Mouse (Mus musculus) CD4-positive, CD25-positive, alpha-beta regulatory T cell, adult 4 months (primary cell): ENCODE data around the gene Adipor2. TPM values are rescaled to one million over a fixed set of nuclear protein-coding genes. Genes with fewer than 3 reads are reported as not detected.

ENCODE experiments used
- ATAC-seq: one replicate; pipeline ENCODE4 v1.8.0; 2017
- polyA plus RNA-seq, 2 experiments: library from polyadenylated mRNA; unstranded; fragments of 100-300 nt; shearing (Covaris generic); gene quantifications; one replicate each; pipeline ENCODE4 v1.2.1; 2017

Gene Adipor2
- polyA plus RNA-seq, 2 experiments from 2014 or later, result 7.7 to 10.3 TPM

DNA sequence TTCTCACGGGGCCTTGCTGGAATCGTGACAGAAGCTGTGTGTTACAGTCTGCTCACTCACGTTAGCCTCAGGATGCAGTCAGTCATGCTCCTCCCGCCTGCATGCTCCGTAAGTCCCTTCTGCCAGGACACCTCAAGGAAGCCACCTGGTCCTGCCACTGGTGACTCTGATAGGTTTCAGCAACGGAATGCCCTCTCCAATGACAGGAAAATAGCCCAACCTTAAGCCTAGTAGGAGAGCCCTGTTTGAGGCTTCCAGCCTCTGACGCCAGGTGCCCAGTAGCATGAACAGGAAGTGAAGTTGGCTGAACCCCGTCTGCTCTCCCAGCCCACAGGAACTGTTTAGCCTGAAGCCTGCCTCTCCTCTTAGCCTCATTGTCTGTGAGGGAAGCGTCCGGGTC is 71.2 kb downstream of the Adipor2 start:
- peak; percentile 30 for ATAC-seq

DNA sequence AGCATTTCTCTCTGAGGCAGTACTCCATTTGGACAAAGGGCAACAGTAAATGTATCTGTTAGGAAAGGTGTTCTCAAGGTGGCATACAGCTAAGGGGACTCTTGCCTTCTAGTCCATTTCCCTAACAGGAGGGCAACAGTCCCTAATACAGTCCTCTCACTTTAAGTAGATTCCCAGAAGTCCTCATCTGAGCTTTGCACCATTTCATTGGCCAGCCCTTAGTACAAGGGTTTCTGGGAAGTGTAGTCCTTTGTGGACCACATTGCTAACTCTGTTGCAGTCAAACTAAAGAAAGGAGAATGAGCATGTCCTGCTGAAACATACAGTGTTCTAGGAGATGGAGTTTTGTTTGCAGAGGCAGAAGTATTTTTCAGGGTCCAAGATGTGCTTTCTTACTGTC is 76.1 kb downstream of the Adipor2 start:
- peak; percentile 68 for ATAC-seq

DNA sequence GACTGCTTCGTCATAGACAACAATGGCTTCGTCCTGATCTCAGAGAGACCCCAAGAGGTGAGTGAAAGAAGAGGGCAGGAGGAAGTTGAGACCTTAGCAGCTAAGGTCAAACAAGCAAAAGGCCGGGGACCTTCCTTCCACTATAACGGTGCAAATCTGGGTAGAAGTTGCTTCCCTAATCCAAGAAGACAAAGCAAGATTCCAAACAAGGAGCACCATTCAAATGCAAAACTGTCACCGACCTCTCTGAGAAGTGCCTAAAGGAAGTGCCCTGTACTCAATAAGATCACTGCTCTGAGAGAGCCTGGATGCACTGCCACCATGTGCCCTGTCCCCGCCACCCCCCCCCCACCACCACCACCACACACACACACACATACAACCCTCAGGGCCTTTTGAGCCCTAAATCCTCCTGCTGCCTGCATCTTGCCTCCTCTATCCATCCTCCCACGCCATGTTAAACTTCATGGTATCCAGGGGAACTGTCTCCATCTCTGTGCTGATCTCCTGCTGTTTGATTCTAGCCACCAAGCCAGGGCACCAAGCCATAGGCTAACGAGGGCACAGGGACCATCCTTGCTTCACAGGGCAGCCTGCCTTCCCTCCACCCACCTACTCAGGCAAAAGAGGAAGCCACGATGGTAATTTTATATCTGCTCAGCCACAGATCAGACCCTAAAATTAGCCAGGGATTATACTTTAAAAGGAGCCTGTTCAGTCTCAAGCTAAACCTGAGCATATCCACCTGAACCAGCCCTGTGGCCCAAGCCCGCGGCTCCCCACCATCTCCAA is 79.2 kb downstream of the Adipor2 start:
- ATAC-seq, result no peak

DNA sequence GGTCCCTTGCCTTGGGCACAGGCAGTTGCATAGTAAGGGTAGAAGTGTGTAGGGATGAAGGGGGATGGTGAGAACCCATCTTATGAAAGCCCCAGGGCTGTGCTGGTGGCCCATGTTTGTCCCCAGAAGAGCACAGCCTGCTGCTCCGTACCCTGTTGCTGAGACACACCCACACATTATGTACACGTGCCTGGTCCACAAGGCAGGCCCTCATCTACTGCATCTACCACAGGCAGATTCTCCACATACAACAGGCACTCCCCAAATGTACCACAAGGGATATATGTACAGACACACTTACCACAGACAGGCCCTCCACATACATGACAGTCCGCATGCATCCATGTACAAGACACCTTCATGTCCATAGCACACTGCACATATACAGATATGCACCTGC is 80.2 kb downstream of the Adipor2 start:
- ATAC-seq, result no peak

DNA sequence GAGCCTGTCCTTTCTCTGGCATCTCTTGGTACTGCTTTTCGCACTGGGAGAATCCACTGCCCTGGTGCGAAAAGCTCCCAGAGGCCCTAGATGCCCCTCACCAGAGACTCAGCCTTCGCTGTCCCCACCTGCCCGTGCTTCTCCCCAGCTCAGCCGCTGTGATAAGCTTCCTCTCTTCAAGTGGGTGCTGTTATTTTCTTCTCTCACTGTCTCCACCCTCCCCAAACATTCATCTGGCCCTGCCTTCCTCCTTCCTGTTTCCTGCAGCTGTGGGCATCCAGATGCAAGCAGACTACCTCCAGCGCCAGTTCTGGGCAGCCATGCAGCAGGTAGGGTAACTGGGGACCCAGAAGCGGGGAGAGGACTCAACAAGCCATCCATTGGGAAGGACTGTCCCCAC is 81.4 kb downstream of the Adipor2 start:
- ATAC-seq, result peak; percentile 95

DNA sequence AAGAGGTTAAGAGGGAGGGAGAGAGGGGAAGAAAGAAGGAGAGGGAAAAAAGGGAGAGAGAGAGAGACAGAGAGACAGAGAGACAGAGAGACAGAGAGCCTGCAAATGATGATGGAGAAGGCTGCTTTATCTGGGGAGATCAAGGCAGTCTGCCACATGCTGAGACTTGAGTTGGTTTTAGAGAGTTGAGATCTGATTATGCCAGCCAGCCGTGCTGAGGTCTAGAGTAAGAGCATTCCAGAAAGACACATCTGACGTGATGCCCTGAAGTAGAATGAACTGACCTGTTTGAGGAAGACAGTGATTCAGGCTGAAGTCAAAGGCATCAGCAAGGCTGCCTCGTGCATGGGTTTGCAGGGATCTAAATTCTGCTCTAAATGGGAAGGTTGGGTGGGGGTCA is 83.7 kb downstream of the Adipor2 start:
- no peak for ATAC-seq

DNA sequence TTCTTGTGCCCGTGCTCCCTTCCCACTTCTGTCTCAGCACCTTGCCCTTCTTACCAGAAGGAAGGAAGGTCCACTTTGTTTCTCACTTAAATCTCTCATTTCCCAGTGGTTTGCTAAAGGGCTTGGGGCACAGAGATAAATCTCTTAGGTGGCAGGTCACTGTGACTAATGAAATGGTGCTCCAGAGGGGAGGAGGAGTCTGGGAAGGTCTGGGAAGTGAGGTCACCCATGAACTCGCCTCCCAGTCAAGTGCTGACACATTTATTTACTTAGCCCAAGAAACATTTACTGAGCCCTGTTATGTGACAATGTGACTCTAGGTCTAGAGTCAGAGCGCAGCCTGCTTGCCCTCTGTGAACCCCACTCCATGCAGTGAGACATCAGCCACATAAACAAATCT is 84.3 kb downstream of the Adipor2 start:
- no peak for ATAC-seq

DNA sequence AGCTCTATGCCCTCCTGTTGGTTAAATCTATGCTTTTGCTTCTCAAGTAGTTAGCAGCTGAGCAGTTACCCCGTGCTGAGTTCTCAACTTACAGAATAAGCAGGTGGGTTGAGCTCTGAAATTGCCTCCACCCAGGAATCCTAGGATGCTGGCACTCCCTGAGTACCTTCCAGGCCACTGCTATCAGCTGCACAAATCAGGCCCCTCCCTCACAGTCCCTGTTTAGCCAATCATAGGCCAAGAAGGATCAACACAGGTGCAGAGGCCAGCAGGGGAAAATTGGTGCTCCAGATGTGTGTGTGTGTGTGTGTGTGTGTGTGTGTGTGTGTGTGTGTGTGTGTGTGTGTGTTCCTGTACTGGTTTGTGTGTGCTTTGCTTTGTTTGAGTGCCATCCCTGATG is 85.4 kb downstream of the Adipor2 start:
- no peak for ATAC-seq

DNA sequence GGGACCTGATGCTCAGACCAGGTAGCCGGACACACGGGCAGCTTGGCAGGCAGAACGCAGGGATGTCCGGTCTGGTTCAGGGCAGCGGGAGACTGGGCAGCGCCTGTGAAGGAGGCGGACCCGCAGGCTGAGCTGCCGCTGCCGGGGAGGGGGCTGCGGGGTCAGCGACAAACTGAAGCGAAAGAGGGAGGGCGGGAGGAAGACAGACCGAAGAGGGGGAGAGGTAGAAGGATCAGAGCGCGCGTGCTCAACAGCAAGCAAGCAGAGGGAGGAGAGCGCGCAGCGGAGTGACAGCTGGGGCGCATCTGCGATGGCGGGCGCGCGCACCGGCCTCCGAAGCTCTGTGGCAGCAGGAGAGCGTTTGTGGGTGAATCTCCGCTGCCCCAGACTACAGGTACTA is 87.0 kb downstream of the Adipor2 start, which contains the start of gene Lrtm2:
Gene Lrtm2, minus strand, starts transcription at position 261 of the 400 bp plus-strand sequence.
- no peak for ATAC-seq

DNA sequence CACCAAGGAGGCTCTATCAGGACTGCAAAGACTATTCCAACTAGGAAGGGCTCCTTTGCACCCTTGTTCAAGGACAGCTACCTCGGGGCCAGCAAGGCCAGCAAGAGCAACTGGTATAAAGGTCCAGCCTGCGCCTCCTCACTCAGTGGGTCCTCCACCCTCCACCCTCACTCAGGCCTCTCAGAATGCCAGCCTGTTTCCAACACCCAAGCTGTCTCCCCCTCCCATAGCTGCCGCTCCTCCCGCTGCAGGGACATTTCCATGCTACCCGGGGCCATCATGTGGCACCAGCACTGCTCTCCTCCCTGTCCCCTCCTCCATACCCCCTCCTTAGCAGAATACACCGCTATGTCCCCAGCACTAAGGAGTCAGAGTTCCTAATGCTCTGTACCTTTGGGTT is 87.6 kb downstream of the Adipor2 start:
- ATAC-seq, result no peak

DNA sequence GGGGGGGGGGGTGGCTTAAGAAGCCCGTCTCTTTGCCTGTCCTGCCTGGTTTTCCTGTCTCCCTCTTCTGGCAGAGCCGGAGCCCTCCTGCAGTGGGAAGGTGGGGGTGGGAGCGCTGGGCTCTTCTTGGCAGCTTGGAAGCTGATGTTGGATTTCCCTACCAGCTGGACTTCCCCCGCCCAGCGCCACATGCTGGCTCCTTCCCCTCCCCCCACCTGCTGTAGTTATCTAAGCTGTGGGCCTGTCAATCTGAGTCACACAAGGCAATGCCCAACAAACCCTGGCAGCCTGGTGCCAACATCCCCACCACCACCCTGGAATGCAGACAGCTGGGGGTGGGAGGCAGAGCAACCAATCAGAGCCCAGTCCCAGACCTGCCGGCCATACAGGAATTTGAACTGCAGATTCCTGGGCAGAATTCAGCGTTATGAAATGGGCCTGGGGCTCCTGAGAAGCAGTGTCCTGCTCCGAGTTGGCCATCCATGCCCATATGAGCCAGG is 88.2 kb downstream of the Adipor2 start:
- no peak for ATAC-seq

DNA sequence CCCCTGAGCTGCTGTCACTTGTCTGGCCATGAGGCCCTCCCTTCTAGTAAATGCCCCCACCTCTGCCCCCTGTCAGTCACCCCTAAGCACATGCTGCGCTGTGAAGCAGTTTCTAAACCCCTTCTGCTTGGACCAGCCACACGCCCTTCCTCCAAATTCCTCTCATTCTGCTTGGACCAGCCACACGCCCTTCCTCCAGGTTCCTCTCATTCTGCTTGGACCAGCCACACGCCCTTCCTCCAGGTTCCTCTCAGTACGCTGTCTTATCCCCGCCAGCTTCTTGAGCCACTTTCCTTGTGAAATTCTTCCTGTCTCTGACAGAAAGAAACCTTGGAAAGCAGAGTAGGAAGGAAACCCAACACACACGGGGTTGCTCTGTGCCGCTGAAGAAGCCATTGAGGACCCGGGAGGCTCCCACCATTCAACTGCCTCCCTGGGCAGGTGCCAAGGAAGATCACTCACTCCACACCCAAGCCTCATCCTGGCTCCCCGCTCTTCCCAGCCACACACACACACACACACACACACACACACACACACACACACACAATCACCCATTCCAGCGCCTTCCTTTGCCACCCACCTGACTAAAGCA is 88.9 kb downstream of the Adipor2 start:
- ATAC-seq, result no peak

DNA sequence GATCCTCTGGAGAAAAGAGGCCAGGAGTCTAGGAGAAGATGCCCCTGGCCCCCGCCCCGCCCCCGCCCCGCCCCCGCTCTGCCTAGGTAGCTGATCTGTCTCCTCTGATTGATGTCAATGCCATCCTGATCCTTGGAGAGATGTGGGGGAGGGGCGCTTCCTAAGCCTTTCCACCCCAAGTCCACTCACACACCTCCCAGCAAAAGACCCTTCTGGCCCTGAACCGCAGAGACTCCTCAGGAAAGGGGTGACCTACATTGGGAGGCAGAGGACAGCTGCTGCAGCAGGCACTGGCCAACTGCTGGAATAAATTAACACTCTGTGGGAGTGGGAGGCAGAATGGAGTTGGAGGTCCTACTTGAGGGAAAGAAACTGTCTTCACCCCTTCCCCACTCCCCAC is 91.0 kb downstream of the Adipor2 start:
- ATAC-seq, result no peak

DNA sequence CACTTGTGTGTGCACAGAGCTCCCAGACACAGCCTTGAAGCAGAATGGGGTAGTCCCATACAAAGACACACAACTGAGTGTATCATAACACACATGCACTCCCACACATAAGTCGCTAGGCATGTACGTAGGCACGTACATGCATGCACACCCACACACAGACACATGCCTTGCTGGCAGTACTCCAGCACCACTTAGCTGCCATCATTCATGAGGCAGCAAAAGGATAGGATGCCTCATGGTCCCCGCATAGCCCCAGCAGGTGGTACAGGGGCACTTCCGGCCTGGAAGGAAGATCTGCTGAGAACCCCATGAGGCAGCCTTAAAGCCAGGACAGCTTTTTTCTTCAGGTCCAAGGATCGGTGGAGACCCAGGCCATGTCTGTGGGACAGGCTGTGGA is 91.5 kb downstream of the Adipor2 start:
- ATAC-seq, result no peak

DNA sequence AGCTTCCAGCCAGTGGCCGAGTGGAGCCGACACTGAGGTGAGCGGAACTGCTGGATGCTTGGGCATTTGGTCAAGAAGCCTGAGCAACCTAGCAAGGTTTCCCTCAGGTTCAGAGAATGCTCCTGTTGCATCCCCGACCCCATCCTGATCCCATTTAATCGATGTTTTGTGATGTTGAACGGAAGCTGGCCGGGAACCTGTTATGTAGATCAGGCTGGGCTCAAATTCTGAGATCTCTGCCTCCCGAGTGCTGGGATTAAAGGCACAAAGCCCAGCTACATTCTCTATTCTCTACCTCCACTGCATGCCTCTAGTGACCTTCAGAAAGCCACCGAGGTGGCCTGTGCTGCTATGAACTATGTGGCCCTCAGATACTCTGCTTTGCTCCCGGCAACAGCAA is 92.7 kb downstream of the Adipor2 start:
- ATAC-seq, result no peak

DNA sequence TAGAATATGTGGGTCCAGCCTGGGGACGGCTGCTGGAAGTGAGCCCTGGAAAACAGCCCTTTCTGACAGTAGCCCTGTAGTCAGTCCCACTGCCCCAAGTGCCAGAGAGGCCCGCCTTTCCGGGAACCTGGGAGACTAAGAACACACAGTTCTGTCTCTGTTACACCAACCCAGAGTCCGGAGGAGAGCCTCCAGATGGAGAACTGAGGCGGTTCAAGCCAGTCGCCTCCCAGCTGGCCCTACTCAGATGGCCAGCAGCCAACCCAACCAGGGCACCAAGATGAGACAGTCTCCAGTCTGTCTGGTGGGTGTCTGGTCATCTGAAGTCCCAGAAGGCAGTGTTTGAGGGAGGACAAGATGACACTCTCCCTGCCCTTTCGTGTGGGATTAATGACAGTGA is 95.8 kb downstream of the Adipor2 start:
- no peak for ATAC-seq

DNA sequence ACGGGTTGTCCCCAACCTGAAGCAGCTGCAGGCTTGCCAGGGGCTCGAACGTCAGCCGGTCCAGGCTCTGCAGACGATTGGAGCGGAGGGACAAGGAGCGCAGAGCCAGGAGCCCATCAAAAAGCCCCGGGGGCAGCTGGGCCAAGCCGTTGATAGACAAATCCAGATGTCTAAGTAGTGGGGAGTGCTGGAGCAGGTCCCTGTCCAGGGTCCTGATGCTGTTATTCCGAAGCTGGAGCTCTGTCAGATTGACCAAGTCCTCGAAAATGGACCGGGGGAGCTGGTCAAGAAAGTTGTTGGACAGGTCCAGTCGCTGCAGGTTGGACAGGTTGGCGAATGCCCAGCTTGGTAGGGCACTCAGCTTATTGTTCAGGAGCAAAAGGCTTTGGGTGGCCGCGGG is 97.0 kb downstream of the Adipor2 start:
- no peak for ATAC-seq

DNA sequence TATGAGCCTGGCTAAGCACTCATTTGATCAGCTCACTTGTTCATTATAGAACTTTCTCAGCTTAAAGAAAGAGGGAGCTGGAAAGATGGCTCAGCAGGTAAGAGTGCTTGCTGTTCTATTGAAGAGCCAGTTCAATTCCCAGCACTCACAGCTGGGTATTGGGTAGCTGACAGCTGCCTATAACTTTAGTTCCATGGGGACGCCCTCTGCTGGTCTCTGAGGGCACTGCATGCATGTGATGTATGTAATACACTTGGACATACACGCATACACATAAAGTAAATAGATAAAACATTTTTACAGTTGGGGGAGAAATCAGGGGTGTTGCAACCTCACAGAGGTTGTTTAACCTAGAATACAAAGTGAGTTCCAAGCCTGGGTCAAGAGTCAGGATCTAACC is 98.1 kb downstream of the Adipor2 start:
- no peak for ATAC-seq

DNA sequence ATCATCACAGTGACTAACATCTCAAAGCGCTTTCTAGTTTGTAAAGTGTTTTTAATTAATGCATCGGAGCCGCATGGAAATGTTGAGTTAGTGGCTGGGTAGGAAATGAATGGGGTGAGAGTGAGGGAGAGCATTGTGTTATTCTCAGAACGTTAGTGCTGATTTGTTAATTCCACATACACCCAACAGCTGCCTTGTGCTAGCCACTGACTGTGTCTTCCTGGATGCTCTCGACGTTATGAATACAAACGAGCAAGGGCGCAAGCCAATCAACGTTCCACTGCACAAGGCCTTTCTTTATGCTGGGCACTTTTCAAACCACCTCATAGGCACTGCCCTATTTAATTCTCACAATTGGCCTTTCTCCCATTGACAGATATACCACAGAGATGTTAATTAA is 98.8 kb downstream of the Adipor2 start:
- no peak for ATAC-seq

DNA sequence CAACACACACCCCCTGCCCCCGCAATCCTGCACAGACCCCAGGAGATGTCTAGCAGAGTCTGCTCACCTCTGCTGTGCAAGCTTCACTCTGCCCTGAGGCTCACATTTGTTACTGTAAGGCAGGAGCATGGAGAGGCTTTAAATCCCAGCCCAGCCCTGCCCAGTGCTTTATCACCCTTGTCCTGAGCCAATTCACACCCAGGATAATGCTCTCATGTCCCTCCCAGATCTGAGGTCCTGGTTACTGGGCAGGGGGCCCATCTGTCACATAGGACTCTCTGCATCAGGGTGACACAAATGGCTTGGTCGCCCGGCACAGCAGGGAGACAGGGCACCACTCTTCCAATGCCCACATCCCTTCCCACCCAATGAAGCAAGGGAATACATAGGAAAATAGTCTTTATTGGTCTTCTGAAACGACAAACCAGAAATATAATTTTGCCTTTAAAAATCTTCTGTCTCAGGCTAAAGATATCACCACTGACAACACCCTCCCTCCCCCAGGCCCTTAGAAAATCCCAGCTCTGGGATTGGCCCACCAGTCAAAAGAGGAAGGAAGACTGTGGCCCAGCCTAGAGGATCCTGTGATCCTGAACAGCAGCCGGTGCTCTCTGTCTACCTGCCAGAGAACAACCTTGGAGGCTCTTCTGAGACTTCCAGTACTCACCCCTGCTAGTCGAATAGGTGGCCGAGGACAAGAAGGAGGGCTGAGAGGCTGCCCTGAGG is 102.6 kb downstream of the Adipor2 start:
- ATAC-seq, result no peak

DNA sequence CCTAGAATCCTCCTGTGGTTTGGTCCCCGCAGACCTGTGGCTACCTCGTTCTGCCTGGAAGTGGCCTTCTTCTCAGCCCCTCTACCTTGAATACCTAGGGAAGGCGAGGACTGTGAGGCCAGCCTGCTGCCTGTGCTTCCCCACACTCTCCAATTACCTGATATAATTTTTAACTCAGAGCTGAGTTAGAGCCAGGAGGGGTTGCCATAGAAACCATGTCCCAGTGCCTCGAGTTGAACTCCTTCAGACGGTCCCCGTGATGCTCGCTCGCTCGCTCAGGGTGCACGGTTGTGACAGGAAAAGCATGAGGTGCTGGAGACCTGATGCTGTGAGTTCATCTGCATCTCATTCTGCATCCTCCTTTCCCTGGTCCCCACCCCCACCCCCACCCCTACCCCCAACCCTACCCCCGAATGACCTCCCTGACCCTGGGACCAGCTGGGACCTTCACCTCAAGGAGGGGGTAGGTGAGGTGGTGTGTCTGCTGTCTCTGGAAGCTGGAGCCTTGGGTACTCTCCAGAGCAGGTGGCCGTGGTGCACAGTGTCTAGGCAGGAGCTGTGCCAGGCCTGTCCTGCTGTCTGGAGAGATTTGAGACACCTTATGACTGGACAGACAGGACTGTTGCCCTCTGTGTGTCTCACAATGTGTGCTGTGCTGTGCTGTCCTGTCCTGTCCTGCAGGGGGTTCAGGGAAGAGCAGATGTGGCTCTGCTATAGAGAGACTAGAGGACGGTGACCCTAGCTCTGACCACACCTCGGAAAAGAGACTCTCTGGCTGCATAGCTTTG is 103.7 kb downstream of the Adipor2 start:
- ATAC-seq, result no peak

DNA sequence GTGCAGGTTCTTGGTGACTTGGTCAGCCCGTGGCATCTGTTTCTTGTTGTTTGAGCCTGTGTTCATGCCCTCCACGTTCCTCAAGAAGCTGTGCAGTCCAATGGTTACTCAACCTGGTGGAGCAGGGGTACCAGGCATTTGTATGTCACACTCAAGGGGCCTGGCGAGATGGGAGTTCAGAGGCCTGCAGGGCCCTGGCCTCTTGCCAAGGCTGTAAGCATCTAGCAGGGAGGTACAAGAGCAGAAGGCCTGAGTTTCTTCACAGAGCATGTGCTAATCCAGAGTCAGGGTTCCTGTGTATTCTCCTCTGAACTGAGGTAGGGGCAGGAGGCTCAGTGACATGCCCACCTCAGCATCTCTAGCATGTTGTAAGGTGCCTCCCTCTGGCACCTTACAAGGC is 104.4 kb downstream of the Adipor2 start:
- ATAC-seq, result no peak

DNA sequence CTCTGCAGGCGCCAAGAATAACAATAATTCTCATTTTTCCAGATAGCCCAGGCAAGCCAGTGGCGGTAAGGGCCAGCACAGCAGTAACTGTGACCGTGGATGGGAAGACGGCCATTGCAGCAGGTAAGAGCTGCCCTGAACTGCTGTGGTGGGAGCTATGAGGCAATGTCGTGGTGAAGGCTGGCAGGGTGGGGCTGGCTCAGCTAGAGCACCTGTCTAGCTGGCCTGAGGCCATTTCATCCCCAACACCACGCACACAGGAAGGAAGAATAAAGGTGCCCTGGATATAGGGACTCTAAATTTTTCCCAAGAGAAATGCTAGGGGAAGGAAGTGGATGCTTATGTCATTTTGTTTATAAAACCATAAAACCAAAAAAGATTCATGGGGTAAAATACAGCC is 105.1 kb downstream of the Adipor2 start:
- no peak for ATAC-seq
